Mouse (Mus musculus) spleen, adult 2 months (tissue): Measurements from ENCODE around the gene Fgfr2. TPM values are rescaled to one million over a fixed set of nuclear protein-coding genes. Genes with fewer than 3 reads are reported as not detected.
A peak's percentile ranks its signal among the peaks of the same experiment; 100 is the strongest.

Source experiments
- DNase-seq, 2 experiments: peaks; one replicate each; pipeline versions ENCODE4 v3.0.0 to v3.0.0-alpha.2; 2012 to 2021; ENCODE audit warnings: low spot score in 2 of 2, low read depth in 1 of 2
- H3K27ac ChIP-seq: fragments of 200-500 bp; 2 replicates; pipeline ENCODE4 v1.5.1; 2012; ENCODE audit warnings: low read length, inconsistent platforms; ENCODE audit not compliant: insufficient read depth
- H3K27me3 ChIP-seq: fragments of 200-500 bp; 2 replicates; pipeline ENCODE4 v1.6.1; 2012; ENCODE audit warnings: mild to moderate bottlenecking, moderate library complexity, low read length, inconsistent platforms; ENCODE audit not compliant: control insufficient read depth, insufficient read depth
- H3K36me3 ChIP-seq: fragments of 200-500 bp; 2 replicates; pipeline ENCODE4 v1.6.1; 2012; ENCODE audit warnings: mild to moderate bottlenecking, low read length, inconsistent platforms; ENCODE audit not compliant: control insufficient read depth, insufficient read depth
- H3K4me1 ChIP-seq: fragments of 200-500 bp; 2 replicates; pipeline ENCODE4 v1.6.1; 2011; ENCODE audit warnings: inconsistent platforms; ENCODE audit not compliant: control insufficient read depth, insufficient read depth, insufficient read length
- H3K4me3 ChIP-seq: fragments of 200-500 bp; 2 replicates; pipeline ENCODE4 v1.5.1; 2011; ENCODE audit warnings: mild to moderate bottlenecking, inconsistent platforms; ENCODE audit not compliant: insufficient read depth, insufficient read length; ENCODE audit errors: extremely low read depth
- CTCF ChIP-seq: fragments of 200-500 bp; IDR thresholded peaks from 2 replicates; pipeline ENCODE4 v1.5.1; 2011; ENCODE audit warnings: mild to moderate bottlenecking, inconsistent platforms; ENCODE audit not compliant: insufficient read depth, insufficient read length, insufficient replicate concordance; ENCODE audit errors: extremely low read depth
- POLR2A ChIP-seq: fragments of 200-500 bp; IDR thresholded peaks from 2 replicates; pipeline ENCODE4 v1.6.1; 2011; ENCODE audit warnings: low read depth, low read length, inconsistent platforms
- WGBS: fragments of 180-500 bp; shearing (Covaris S2); methylation state at CpG from one replicate; pipeline ENCODE4 v1.1.7; 2018; 5-methylcytosine and 5-hydroxymethylcytosine counted together
- polyA plus RNA-seq: library from polyadenylated mRNA; depleted of rRNA; stranded (reverse); fragments of >200 nt; gene quantifications from 2 replicates; pipeline ENCODE4 v1.2.3, GENCODE M21; 2012

The Fgfr2 gene
- polyA plus RNA-seq, 1 experiment, result 1.6 TPM

DNA sequence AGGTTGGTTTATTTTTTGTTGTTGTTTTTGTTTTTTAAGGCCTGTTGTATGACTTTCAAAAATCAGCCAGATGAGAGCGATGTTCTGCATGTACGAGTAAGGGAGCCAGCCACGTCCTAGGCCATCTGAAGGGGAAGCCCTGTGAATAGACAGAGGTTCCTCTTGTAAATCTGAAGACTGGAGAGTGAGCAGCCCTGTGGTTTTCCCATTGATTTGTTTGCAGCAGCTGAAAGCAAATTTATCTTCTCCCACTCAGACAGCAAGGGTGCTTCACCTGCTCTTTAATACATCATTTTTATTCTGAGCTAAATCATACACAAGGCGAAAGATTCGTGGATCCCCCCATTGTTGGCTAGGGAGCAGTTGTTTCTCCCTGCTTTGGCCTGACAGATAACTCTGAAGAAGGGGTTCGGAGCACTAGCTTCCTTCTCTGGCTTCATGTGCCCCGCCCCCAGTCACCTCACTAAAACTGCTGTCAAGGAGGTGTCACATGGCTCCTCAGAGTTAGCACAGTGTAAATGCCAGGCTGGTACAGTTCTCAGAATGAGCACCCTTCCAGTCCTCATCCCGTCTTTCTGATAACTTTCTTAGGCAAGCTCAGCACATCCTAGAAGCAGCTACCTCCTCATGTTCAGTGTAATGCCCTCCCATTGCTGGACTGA is 818.6 kb downstream of the Fgfr2 start:
- H3K4me1 ChIP-seq, result peaks cover 45% of the 10 kb centered on the region; the same call in 1 of the 2 replicates
- no peaks in the 10 kb centered on the region for H3K36me3 ChIP-seq
- 35% methylated on average over 8 of the region's 8 CpGs for WGBS
- DNase-seq, result peak in 1 of 2 experiments; percentile 36
- TF ChIP-seq CTCF, result no peak
- H3K27ac ChIP-seq, result peak overlapping the region; percentile 34; the same call in 1 of the 2 replicates
- H3K4me3 ChIP-seq, result no peak overlapping the region
- no peaks in the 10 kb centered on the region for H3K27me3 ChIP-seq

DNA sequence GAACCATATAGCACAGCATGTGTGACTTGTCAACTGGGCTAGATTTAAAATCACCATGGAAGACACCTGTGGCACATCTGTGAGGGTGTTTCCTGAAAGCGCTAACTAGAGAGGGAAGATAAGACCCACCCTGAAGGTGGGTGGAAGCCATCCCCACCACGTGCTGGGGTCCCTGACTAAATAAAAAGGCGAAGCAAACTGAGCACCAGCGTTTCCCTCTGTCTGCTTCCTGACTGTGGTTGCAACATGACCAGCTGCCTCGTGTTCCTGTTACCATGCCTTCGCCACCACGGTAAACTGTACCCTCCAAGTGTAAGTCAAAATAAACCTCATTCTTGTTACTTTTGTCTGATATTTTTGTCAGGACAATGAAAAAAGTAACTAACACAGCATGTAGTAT is 819.2 kb downstream of the Fgfr2 start:
- Histone ChIP-seq H3K36me3 (no peaks in the 10 kb centered on the region; the same call in 1 of the 2 replicates), H3K27me3 (no peaks in the 10 kb centered on the region), H3K4me3 (no peak overlapping the region), H3K27ac (no peak overlapping the region; the same call in 1 of the 2 replicates), H3K4me1 (peaks cover 42% of the 10 kb centered on the region; the same call in 1 of the 2 replicates)
- no peak for TF ChIP-seq CTCF
- no peak for TF ChIP-seq POLR2A
- DNase-seq, result no peak
- WGBS, result 18% methylated on average over 7 of the region's 7 CpGs

DNA sequence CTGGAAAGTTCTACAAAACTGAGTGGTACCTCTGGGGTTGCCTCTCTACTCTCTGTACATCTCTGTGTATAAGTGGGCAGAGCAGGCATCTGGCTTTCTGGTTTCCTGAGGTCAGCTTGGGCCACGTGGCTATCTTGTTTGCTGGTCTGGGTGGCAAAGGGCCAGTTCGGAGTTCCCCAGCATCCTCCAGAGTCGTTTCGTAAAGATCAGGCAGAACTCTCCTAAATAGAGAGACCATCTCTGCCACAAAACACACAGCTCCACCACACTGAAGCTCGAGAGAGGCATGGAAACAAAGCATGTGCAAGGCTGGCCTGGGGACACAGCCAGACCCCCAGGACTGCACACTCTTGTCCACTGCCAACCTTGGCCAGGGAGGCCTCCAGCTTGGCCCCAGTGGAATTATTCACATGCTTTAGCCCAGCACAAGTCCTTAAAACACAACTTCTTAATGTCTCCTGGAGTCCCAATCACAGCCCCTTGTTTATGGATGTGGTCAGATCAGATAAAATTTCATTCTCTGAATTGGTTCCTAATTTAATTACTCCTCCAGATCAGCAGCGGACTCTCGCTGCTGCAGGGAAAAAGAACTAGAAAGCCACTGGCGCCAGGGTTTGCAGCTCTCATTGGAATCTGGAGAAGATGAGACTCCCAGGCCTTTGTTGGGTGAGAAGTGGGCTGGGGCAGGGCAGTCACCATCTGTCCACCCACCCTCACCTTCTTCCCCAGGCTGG is 820.5 kb downstream of the Fgfr2 start:
- peak overlapping the region; percentile 22; the same call in 1 of the 2 replicates for H3K27ac ChIP-seq
- TF ChIP-seq CTCF (no peak), POLR2A (no peak)

DNA sequence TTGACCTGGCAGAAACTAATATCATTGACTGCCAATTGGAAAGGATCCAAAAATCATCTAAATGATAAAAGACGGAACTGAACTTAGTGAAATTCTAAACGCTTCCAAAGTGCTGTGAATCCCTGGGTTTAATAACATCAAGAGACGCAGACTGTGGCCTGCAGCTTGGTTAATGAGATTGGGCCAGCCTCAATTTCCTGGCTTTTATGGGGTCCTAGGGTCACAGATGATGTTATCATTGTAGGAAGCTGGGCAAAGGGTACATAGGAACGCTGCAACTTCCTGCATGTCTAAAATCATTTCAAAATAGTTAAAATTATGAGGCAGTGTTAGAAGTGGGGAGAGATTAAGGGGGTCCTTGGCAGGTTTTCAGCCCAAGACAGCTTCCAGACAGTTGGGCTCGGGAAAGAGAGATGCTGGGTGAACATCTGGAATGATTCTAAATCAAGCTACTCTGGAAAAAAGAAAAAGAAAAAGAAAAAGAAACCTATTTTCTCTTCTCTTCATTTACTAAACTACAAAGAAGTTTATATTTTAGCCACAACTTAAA is 823.4 kb downstream of the Fgfr2 start:
- peaks cover 3% of the 10 kb centered on the region; the same call in 1 of the 2 replicates for H3K36me3 ChIP-seq
- 75% methylated on average over 5 of the region's 5 CpGs for whole genome bisulfite sequencing
- TF ChIP-seq POLR2A (no peak), CTCF (no peak)
- DNase-seq, result no peak
- no peaks in the 10 kb centered on the region for H3K27me3 ChIP-seq
- peaks cover 17% of the 10 kb centered on the region; the same call in 1 of the 2 replicates for H3K4me1 ChIP-seq
- H3K4me3 ChIP-seq, result no peak overlapping the region
- no peak overlapping the region for H3K27ac ChIP-seq

More for the DNA sequence above, 820.5 kb downstream of the Fgfr2 start:
- H3K27me3 ChIP-seq, result no peaks in the 10 kb centered on the region
- peaks cover 34% of the 10 kb centered on the region; the same call in 1 of the 2 replicates for H3K4me1 ChIP-seq
- peaks cover 2% of the 10 kb centered on the region; the same call in 1 of the 2 replicates for H3K36me3 ChIP-seq
- H3K4me3 ChIP-seq, result no peak overlapping the region
- WGBS, result 75% methylated on average over 8 of the region's 8 CpGs
- no peak for DNase-seq

DNA sequence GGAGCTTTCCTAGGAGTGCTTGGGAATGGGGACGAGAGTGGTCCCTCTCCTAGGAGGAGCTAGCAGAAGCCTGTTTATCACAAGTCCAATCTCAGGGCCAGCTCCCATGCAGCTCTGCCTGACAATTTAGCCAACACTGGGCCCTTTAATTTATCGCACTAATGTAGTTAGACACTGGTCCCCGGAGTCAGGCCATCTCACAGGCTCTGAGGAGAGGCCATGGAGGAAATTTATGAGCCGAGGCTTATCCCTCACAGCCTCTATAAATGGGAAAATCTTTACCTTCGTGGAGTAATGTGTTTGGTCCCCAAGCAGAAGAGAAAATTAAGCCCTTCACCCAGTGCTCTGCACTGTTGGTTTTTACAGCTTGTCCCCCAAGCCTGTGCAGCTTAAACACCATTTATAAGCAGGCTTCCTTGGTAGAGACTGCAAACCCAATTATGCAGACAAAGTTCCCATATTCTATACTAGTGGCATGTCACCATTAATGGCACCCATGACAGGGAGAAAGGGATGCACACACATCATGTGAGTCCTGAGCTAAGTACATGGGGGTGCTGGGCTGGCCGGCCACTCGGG is 824.6 kb downstream of the Fgfr2 start:
- DNase-seq, result no peak
- 92% methylated on average over 7 of the region's 7 CpGs for WGBS
- Histone ChIP-seq H3K4me1 (peaks cover 9% of the 10 kb centered on the region; the same call in 1 of the 2 replicates), H3K27ac (no peak overlapping the region), H3K27me3 (no peaks in the 10 kb centered on the region), H3K4me3 (no peak overlapping the region), H3K36me3 (peaks cover 3% of the 10 kb centered on the region; the same call in 1 of the 2 replicates)
- TF ChIP-seq POLR2A (no peak), CTCF (no peak)

DNA sequence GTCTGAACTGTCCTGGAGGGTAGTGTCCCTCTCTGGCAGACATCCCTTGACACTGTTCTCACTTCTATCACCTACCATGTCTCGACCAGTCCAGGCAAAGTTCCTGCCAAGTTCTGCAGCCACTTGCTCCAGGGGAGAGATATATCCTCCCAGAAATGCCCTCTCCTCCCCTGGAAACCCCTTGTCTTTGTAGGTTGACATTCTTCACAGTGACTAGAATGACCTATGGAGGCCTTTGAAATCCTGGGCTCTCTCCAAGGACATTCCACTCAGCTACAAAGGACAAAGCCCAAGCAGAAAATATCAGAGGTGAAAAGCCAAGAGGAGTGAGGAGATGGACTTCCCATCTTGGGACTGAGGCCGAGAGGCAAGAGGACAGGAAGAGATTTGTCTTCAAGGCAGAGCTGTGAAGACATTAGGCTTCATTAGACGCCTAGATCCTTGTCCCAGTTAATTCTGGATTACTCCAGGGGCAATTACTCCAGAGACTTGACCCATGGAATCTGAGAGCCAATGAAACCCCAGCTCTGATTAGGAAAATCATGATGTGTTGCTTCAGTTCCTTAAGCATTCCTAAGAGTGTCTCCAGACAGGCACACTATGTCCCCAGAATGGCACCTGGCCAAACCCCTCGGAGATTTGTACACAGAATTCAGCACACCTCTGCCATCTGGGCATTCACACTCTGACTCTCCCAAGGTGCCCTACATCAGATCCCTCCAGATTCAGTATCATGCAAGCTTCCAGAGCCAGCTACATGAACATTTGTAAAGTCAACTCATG is 826.3 kb downstream of the Fgfr2 start:
- no peak for TF ChIP-seq CTCF
- no peak for TF ChIP-seq POLR2A
- WGBS, result 85% methylated on average over 4 of the region's 4 CpGs
- H3K4me1 ChIP-seq, result peaks cover 5% of the 10 kb centered on the region; the same call in 1 of the 2 replicates
- H3K27me3 ChIP-seq, result no peaks in the 10 kb centered on the region
- peaks cover 3% of the 10 kb centered on the region; the same call in 1 of the 2 replicates for H3K36me3 ChIP-seq
- no peak for DNase-seq
- H3K4me3 ChIP-seq, result no peak overlapping the region
- H3K27ac ChIP-seq, result no peak overlapping the region
